Comparison of ENCODE assay signal across 15 mouse cellular contexts in genomic region chr11:80313944-80314343, GRCm38 (mm10). TPM values are rescaled to one million over a fixed set of nuclear protein-coding genes. Genes with fewer than 3 reads are reported as not detected.
"Had no signal": no experiment of that assay in that cellular context is flagged by ENCODE, and none has a peak within 500 bp of the region (broad histone marks: within the 10 kb centered on the region; RNA-seq: fewer than 3 reads in every experiment).

No protein-coding gene starts in this region.

- H3K4me3 ChIP-seq: left cerebral cortex, adult 2 months; limb, embryonic 10.5 days; liver, embryonic 15.5 days had no signal

- H3K36me3 ChIP-seq: limb, embryonic 10.5 days; liver, embryonic 15.5 days had no signal

- H3K9ac ChIP-seq: liver, embryonic 15.5 days had no signal

- H3K27ac ChIP-seq: left cerebral cortex, adult 2 months; limb, embryonic 10.5 days; liver, embryonic 15.5 days had no signal

- DNase-seq: kidney, adult 18-20 months; kidney, postnatal 14 days; lung, adult 2 months; lung, postnatal 36 days; right cerebral cortex, postnatal 4 days; spleen, adult 18-20 months; thymus, adult 18-20 months; thymus, postnatal 14 days had no signal

- H3K4me2 ChIP-seq: liver, embryonic 11.5 days; liver, embryonic 15.5 days had no signal

- ATAC-seq: lung, postnatal 0 days had no signal

- H3K4me1 ChIP-seq: liver, embryonic 15.5 days had no signal

- H3K9me3 ChIP-seq: limb, embryonic 10.5 days; liver, embryonic 15.5 days had no signal

RNA-seq across cellular contexts. Expression of gene Rhbdl3, which starts 13.2 kb away (rescaled TPM):
- total RNA-seq: monocyte, adult 5-6 weeks; neutrophil, adult 5-6 weeks had no signal
